Mouse (Mus musculus): ENCODE measurements around the gene Esrrg. TPM values are rescaled to one million over a fixed set of nuclear protein-coding genes. Genes with fewer than 3 reads are reported as not detected.

The Esrrg gene
- polyA plus RNA-seq, 1 experiment from 2014 or later, result 1.8 TPM

- H3K27ac ChIP-seq (ENCODE audit: low read depth), result no peak overlapping the region
- WGBS, result 19% methylated on average over 12 of the region's 12 CpGs
Observed at GRCm38 (mm10) chr1:187662083-187662609, 53.6 kb downstream of the Esrrg start.

GRCm38 (mm10) chr1:187663376-187663775 lies 54.8 kb downstream of the Esrrg start:
- no peak overlapping the region for H3K27ac ChIP-seq (ENCODE audit: low read depth)
- 55% methylated on average over 6 of the region's 6 CpGs for WGBS
- H3K36me3 ChIP-seq (ENCODE audit: insufficient read depth), result no peaks in the 10 kb centered on the region
- no peaks in the 10 kb centered on the region for H3K27me3 ChIP-seq (ENCODE audit: insufficient read depth, low read length)
- no peak overlapping the region for H3K4me2 ChIP-seq
- H3K4me1 ChIP-seq (ENCODE audit: insufficient read depth), result peaks cover 15% of the 10 kb centered on the region
- no peak overlapping the region for H3K9ac ChIP-seq
- no peak for TF ChIP-seq CTCF (IDR thresholded peaks at IDR 0.05; ENCODE audit: low read depth)
- H3K9me3 ChIP-seq (ENCODE audit: low read depth, low read length), result no peaks in the 10 kb centered on the region
- peak; percentile 20 for DNase-seq
- ATAC-seq (ENCODE audit: insufficient read depth), result no peak
- H3K4me3 ChIP-seq (ENCODE audit: low read depth, low read length), result no peak overlapping the region

More at GRCm38 (mm10) chr1:187662083-187662609, 53.6 kb downstream of the Esrrg start:
- Histone ChIP-seq H3K36me3 (ENCODE audit: insufficient read depth) (no peaks in the 10 kb centered on the region), H3K9me3 (ENCODE audit: low read depth, low read length) (no peaks in the 10 kb centered on the region), H3K4me3 (ENCODE audit: low read depth, low read length) (0 out of 2 replicates have a peak overlapping the region, but pooled peaks have one; percentile 5), H3K27me3 (ENCODE audit: insufficient read depth, low read length) (no peaks in the 10 kb centered on the region), H3K9ac (no peak overlapping the region), H3K4me1 (ENCODE audit: insufficient read depth) (peaks cover 15% of the 10 kb centered on the region), H3K4me2 (peak overlapping the region; percentile 52)
- ATAC-seq (ENCODE audit: insufficient read depth) (peak; percentile 71), DNase-seq (peak; percentile 68)
- TF ChIP-seq CTCF (IDR thresholded peaks at IDR 0.05; ENCODE audit: low read depth), result no peak

GRCm38 (mm10) chr1:187664261-187664660 lies 55.7 kb downstream of the Esrrg start:
- ATAC-seq (ENCODE audit: insufficient read depth), result no peak
- WGBS, result 71% methylated on average over 7 of the region's 7 CpGs
- H3K4me3 ChIP-seq (ENCODE audit: low read depth, low read length), result no peak overlapping the region
- H3K27me3 ChIP-seq (ENCODE audit: insufficient read depth, low read length), result no peaks in the 10 kb centered on the region
- H3K9ac ChIP-seq, result no peak overlapping the region
- TF ChIP-seq CTCF (IDR thresholded peaks at IDR 0.05; ENCODE audit: low read depth), result no peak
- no peaks in the 10 kb centered on the region for H3K36me3 ChIP-seq (ENCODE audit: insufficient read depth)
- no peak for DNase-seq
- H3K4me2 ChIP-seq, result no peak overlapping the region
- H3K9me3 ChIP-seq (ENCODE audit: low read depth, low read length), result no peaks in the 10 kb centered on the region
- peaks cover 15% of the 10 kb centered on the region for H3K4me1 ChIP-seq (ENCODE audit: insufficient read depth)
- H3K27ac ChIP-seq (ENCODE audit: low read depth), result no peak overlapping the region

- H3K4me3 ChIP-seq (ENCODE audit: low read depth, low read length), result no peak overlapping the region
- peaks cover 15% of the 10 kb centered on the region for H3K4me1 ChIP-seq (ENCODE audit: insufficient read depth)
- H3K36me3 ChIP-seq (ENCODE audit: insufficient read depth), result no peaks in the 10 kb centered on the region
- no peak overlapping the region for H3K27ac ChIP-seq (ENCODE audit: low read depth)
- DNase-seq (no peak), ATAC-seq (ENCODE audit: insufficient read depth) (no peak)
- no peaks in the 10 kb centered on the region for H3K9me3 ChIP-seq (ENCODE audit: low read depth, low read length)
- H3K9ac ChIP-seq, result no peak overlapping the region
- 21% methylated on average over 10 of the region's 10 CpGs for WGBS
- no peak for TF ChIP-seq CTCF (IDR thresholded peaks at IDR 0.05; ENCODE audit: low read depth)
- no peaks in the 10 kb centered on the region for H3K27me3 ChIP-seq (ENCODE audit: insufficient read depth, low read length)
- no peak overlapping the region for H3K4me2 ChIP-seq
Observed at GRCm38 (mm10) chr1:187665901-187666600, 57.5 kb downstream of the Esrrg start.

- no peaks in the 10 kb centered on the region for H3K27me3 ChIP-seq (ENCODE audit: insufficient read depth, low read length)
- no peak overlapping the region for H3K4me3 ChIP-seq (ENCODE audit: low read depth, low read length)
- H3K4me2 ChIP-seq, result no peak overlapping the region
- H3K36me3 ChIP-seq (ENCODE audit: insufficient read depth), result no peaks in the 10 kb centered on the region
- DNase-seq (no peak), ATAC-seq (ENCODE audit: insufficient read depth) (no peak)
- H3K9me3 ChIP-seq (ENCODE audit: low read depth, low read length), result no peaks in the 10 kb centered on the region
- H3K27ac ChIP-seq (ENCODE audit: low read depth), result no peak overlapping the region
- WGBS, result 91% methylated on average over 6 of the region's 6 CpGs
- H3K9ac ChIP-seq, result no peak overlapping the region
- H3K4me1 ChIP-seq (ENCODE audit: insufficient read depth), result no peaks in the 10 kb centered on the region
- no peak for TF ChIP-seq CTCF (IDR thresholded peaks at IDR 0.05; ENCODE audit: low read depth)
Observed at GRCm38 (mm10) chr1:187669746-187670145, 61.2 kb downstream of the Esrrg start.

GRCm38 (mm10) chr1:187672446-187672845 lies 63.9 kb downstream of the Esrrg start:
- H3K4me3 ChIP-seq (ENCODE audit: low read depth, low read length), result no peak overlapping the region
- H3K27me3 ChIP-seq (ENCODE audit: insufficient read depth, low read length), result no peaks in the 10 kb centered on the region
- no peak overlapping the region for H3K4me2 ChIP-seq
- no peak overlapping the region for H3K27ac ChIP-seq (ENCODE audit: low read depth)
- H3K4me1 ChIP-seq (ENCODE audit: insufficient read depth), result no peaks in the 10 kb centered on the region
- H3K9ac ChIP-seq, result no peak overlapping the region
- H3K9me3 ChIP-seq (ENCODE audit: low read depth, low read length), result no peaks in the 10 kb centered on the region
- TF ChIP-seq CTCF (IDR thresholded peaks at IDR 0.05; ENCODE audit: low read depth), result no peak
- ATAC-seq (ENCODE audit: insufficient read depth) (no peak), DNase-seq (no peak)
- WGBS, result 81% methylated on average over 5 of the region's 5 CpGs
- H3K36me3 ChIP-seq (ENCODE audit: insufficient read depth), result no peaks in the 10 kb centered on the region

GRCm38 (mm10) chr1:187674771-187675186 lies 66.2 kb downstream of the Esrrg start:
- no peak overlapping the region for H3K27ac ChIP-seq (ENCODE audit: low read depth)
- DNase-seq, result no peak
- no peak for ATAC-seq (ENCODE audit: insufficient read depth)
- no peaks in the 10 kb centered on the region for H3K27me3 ChIP-seq (ENCODE audit: insufficient read depth, low read length)
- no peak overlapping the region for H3K4me3 ChIP-seq (ENCODE audit: low read depth, low read length)
- WGBS, result 33% methylated on average over 10 of the region's 10 CpGs
- no peak for TF ChIP-seq CTCF (IDR thresholded peaks at IDR 0.05; ENCODE audit: low read depth)
- H3K4me2 ChIP-seq, result no peak overlapping the region
- H3K4me1 ChIP-seq (ENCODE audit: insufficient read depth), result no peaks in the 10 kb centered on the region
- H3K9ac ChIP-seq, result no peak overlapping the region
- no peaks in the 10 kb centered on the region for H3K9me3 ChIP-seq (ENCODE audit: low read depth, low read length)
- H3K36me3 ChIP-seq (ENCODE audit: insufficient read depth), result no peaks in the 10 kb centered on the region
